Mouse (Mus musculus): ENCODE data around the gene Meox1.

- TF ChIP-seq CTCF (conservative IDR thresholded peaks at IDR 0.05; ENCODE audit: low read length) (no peak), POU5F1 (IDR thresholded peaks at IDR 0.05; ENCODE audit: borderline replicate concordance, low read length) (no peak)
Observed at GRCm38 (mm10) chr11:101891451-101891850, 2.7 kb downstream of the Meox1 start.

Data from E14TG2a.4 (cell line).